Mouse (Mus musculus) thymus, adult 2 months (tissue): ENCODE data around the gene Qdpr. TPM values are rescaled to one million over a fixed set of nuclear protein-coding genes. Genes with fewer than 3 reads are reported as not detected.
A peak's percentile ranks its signal among the peaks of the same experiment; 100 is the strongest.
"Not testable (repeated sequence)": the region's sequence is repeated elsewhere in the genome, so short reads cannot be mapped to it uniquely, and the experiment has no call there.

Source experiments
- DNase-seq: peaks from one replicate; pipeline ENCODE4 v3.0.0; 2021
- H3K27ac ChIP-seq: fragments of 200-500 bp; 2 replicates; pipeline ENCODE4 v1.5.1; 2012; ENCODE audit warnings: low read length, control low read depth; ENCODE audit not compliant: control insufficient read depth, insufficient read depth
- H3K27me3 ChIP-seq: fragments of 200-500 bp; 2 replicates; pipeline ENCODE4 v1.6.1; 2012; ENCODE audit warnings: mild to moderate bottlenecking, low read length, moderate library complexity, mixed read lengths; ENCODE audit not compliant: control insufficient read depth, insufficient read depth
- H3K36me3 ChIP-seq: fragments of 200-500 bp; 2 replicates; pipeline ENCODE4 v1.6.1; 2012; ENCODE audit warnings: mild to moderate bottlenecking, low read length, moderate library complexity; ENCODE audit not compliant: control insufficient read depth, insufficient read depth
- H3K4me1 ChIP-seq: fragments of 200-500 bp; replicated peaks from 2 replicates; pipeline ENCODE4 v1.6.1; 2012; ENCODE audit warnings: low read length; ENCODE audit not compliant: control insufficient read depth, insufficient read depth
- H3K4me3 ChIP-seq: fragments of 200-500 bp; 2 replicates; pipeline ENCODE4 v1.5.1; 2012; ENCODE audit warnings: mild to moderate bottlenecking, low read length, control low read depth, moderate library complexity; ENCODE audit not compliant: control insufficient read depth, insufficient read depth
- CTCF ChIP-seq: fragments of 200-500 bp; IDR thresholded peaks from 2 replicates; pipeline ENCODE4 v1.5.1; 2012; ENCODE audit warnings: mild to moderate bottlenecking, control low read depth, low read length, moderate library complexity, borderline replicate concordance; ENCODE audit not compliant: control insufficient read depth, poor library complexity, insufficient read depth; ENCODE audit errors: extremely low read depth
- POLR2A ChIP-seq: fragments of 200-500 bp; IDR thresholded peaks from 2 replicates; pipeline ENCODE4 v1.6.1; 2012; ENCODE audit warnings: mild to moderate bottlenecking, low read length, control low read depth, moderate library complexity; ENCODE audit not compliant: control insufficient read depth, poor library complexity, insufficient read depth; ENCODE audit errors: extremely low read depth
- WGBS: fragments of 180-500 bp; shearing (Covaris S2); methylation state at CpG from one replicate; pipeline ENCODE4 v1.1.7; 2018; 5-methylcytosine and 5-hydroxymethylcytosine counted together
- polyA plus RNA-seq: library from polyadenylated mRNA; depleted of rRNA; stranded (reverse); fragments of >200 nt; gene quantifications from 2 replicates; pipeline ENCODE4 v1.2.3, GENCODE M21; 2012

The Qdpr gene
- polyA plus RNA-seq, 1 experiment = 54.3 TPM

GRCm38 (mm10) chr5:45426416-45427034 is 23.5 kb downstream of the Qdpr start:
- Histone ChIP-seq H3K36me3 (no peaks in the 10 kb centered on the region), H3K4me3 (no peak overlapping the region), H3K4me1 (no peaks in the 10 kb centered on the region), H3K27ac (no peak overlapping the region), H3K27me3 (no peaks in the 10 kb centered on the region)
- DNase-seq = no peak
- no peak for TF ChIP-seq POLR2A
- TF ChIP-seq CTCF = no peak
- 75% methylated on average over 1 of the region's 1 CpGs for WGBS

- H3K27me3 ChIP-seq, H3K4me1 ChIP-seq, H3K36me3 ChIP-seq, H3K27ac ChIP-seq, DNase-seq, H3K4me3 ChIP-seq: not testable (repeated sequence)
- 93% methylated on average over 1 of the region's 1 CpGs for WGBS
These were observed 24.3 kb downstream of the Qdpr start for GRCm38 (mm10) chr5:45425771-45426170.

- H3K27me3 ChIP-seq = no peaks in the 10 kb centered on the region
- peak; percentile 43 for DNase-seq
- H3K4me3 ChIP-seq = no peak overlapping the region
- no peaks in the 10 kb centered on the region for H3K36me3 ChIP-seq
- WGBS = 45% methylated on average over 8 of the region's 8 CpGs
- no peaks in the 10 kb centered on the region for H3K4me1 ChIP-seq
- H3K27ac ChIP-seq = no peak overlapping the region
- no peak for TF ChIP-seq POLR2A
- no peak; the same call in 1 of the 2 replicates for TF ChIP-seq CTCF
These were observed 25.8 kb downstream of the Qdpr start for GRCm38 (mm10) chr5:45424021-45424886.

- 89% methylated on average over 12 of the region's 12 CpGs for whole genome bisulfite sequencing
- Histone ChIP-seq H3K36me3 (no peaks in the 10 kb centered on the region), H3K4me1 (no peaks in the 10 kb centered on the region), H3K4me3 (no peak overlapping the region), H3K27me3 (no peaks in the 10 kb centered on the region), H3K27ac (no peak overlapping the region)
- TF ChIP-seq CTCF = no peak
- no peak for TF ChIP-seq POLR2A
- no peak for DNase-seq
These were observed 27.9 kb downstream of the Qdpr start for GRCm38 (mm10) chr5:45421881-45422844.

- Histone ChIP-seq H3K4me1 (no peaks in the 10 kb centered on the region), H3K36me3 (no peaks in the 10 kb centered on the region), H3K27me3 (no peaks in the 10 kb centered on the region), H3K4me3 (no peak overlapping the region), H3K27ac (no peak overlapping the region)
- peak; percentile 28 for DNase-seq
- TF ChIP-seq POLR2A (no peak), CTCF (peak; percentile 39; the same call in 1 of the 2 replicates)
- 87% methylated on average over 10 of the region's 10 CpGs for WGBS
These were observed 30.0 kb downstream of the Qdpr start for GRCm38 (mm10) chr5:45419841-45420638.

GRCm38 (mm10) chr5:45417859-45418443 is 32.1 kb downstream of the Qdpr start:
- Histone ChIP-seq H3K4me3 (no peak overlapping the region), H3K36me3 (no peaks in the 10 kb centered on the region), H3K27ac (no peak overlapping the region), H3K4me1 (no peaks in the 10 kb centered on the region), H3K27me3 (no peaks in the 10 kb centered on the region)
- 57% methylated on average over 3 of the region's 3 CpGs for WGBS
- TF ChIP-seq CTCF (no peak), POLR2A (no peak)
- no peak for DNase-seq
